ENCODE assay signal across 25 mouse cellular contexts in the genomic region with DNA sequence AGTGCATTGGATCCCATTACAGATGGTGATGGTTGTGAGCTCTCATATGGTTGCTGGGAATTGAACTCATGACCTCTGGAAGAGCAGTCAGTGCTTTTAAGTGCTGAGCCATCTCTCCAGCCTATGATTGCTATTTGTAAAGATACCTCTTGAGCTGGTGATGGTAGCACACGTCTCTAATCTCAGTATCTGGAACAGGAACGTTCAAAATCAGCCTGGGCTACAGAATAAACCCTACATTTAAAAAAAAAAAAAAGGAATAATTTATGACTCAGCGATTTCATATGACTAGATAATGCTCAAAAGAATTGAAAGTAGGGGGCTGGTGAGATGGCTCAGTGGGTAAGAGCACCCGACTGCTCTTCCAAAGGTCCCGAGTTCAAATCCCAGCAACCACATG. TPM values are rescaled to one million over a fixed set of nuclear protein-coding genes. Genes with fewer than 3 reads are reported as not detected.
DNase-seq lines count a peak whose midpoint lies in the region; ATAC-seq and TF ChIP-seq lines count a peak whose summit lies in the region.
"Had no signal": no experiment of that assay in that cellular context is flagged by ENCODE, and none has a peak within 500 bp of the region (broad histone marks: within the 10 kb centered on the region; RNA-seq: fewer than 3 reads in every experiment).

No protein-coding gene starts in this region.

- TF ChIP-seq POLR2A in MEL (IDR thresholded peaks at IDR 0.05; ENCODE audit: control insufficient read depth in 1 of 2, insufficient read depth in 1 of 2, low read depth in 1 of 2, low read length in 2 of 2, poor library complexity in 1 of 2): no peak

- no peak for TF ChIP-seq EP300 in liver, postnatal 0 days (IDR thresholded peaks at IDR 0.05; ENCODE audit: low read depth)
- no peak for TF ChIP-seq EP300 in MEL (IDR thresholded peaks at IDR 0.05; ENCODE audit: low read depth in 1 of 2, low read length in 2 of 2)

- H3K9ac ChIP-seq in liver, postnatal 0 days (replicated peaks): no peak overlapping the region
- H3K9ac ChIP-seq in liver, embryonic 11.5 days (ENCODE audit: low read depth, low read length): no peak overlapping the region
- H3K9ac ChIP-seq in MEL (ENCODE audit: control insufficient read depth, low read depth, low read length, poor library complexity, severe bottlenecking): no peak overlapping the region
- H3K9ac ChIP-seq: forebrain, postnatal 0 days; heart, embryonic 12.5 days; heart, embryonic 15.5 days; hindbrain, embryonic 13.5 days; intestine, embryonic 15.5 days had no signal

- TF ChIP-seq CTCF in liver, postnatal 0 days (IDR thresholded peaks at IDR 0.05; ENCODE audit: low read depth): no peak
- TF ChIP-seq CTCF in MEL (IDR thresholded peaks at IDR 0.05 in 2 of 3, conservative IDR thresholded peaks at IDR 0.05 in 1 of 3; ENCODE audit: control insufficient read depth in 1 of 3, insufficient read depth in 1 of 3, low read depth in 2 of 3, low read length in 3 of 3, poor library complexity in 1 of 3, severe bottlenecking in 1 of 3): no peak

- peaks cover 25% of the 10 kb centered on the region for H3K4me1 ChIP-seq in liver, postnatal 0 days (ENCODE audit: insufficient read depth)
- H3K4me1 ChIP-seq in liver, embryonic 11.5 days (replicated peaks; ENCODE audit: control insufficient read depth, insufficient read depth, low read length): no peaks in the 10 kb centered on the region; the same call in none of the 2 replicates
- peaks cover 21 to 29% of the 10 kb centered on the region in 2 experiments for H3K4me1 ChIP-seq in MEL (ENCODE audit: control insufficient read depth in 1 of 2, insufficient read depth in 2 of 2, low read length in 2 of 2)
- H3K4me1 ChIP-seq: hindbrain, embryonic 13.5 days had no signal

- no peak for DNase-seq in liver, postnatal 0 days
- DNase-seq in liver, embryonic 11.5 days (ENCODE audit: low spot score): no peak
- peak; percentile 69 for DNase-seq in MEL (ENCODE audit: low read depth, low spot score)
- no peak for DNase-seq in lung, postnatal 25 days (ENCODE audit: low spot score)
- DNase-seq in spleen, postnatal 10 days (ENCODE audit: low spot score in 2 of 2): no peak
- DNase-seq: adrenal gland, adult 2 months; adrenal gland, postnatal 14 days; cerebellum, adult 18-20 months; cerebellum, adult 9-10 months; cerebellum, postnatal 14 days; forebrain, postnatal 0 days; gastrocnemius, postnatal 25 days; heart, postnatal 10 days; heart, postnatal 36 days had no signal

- peak overlapping the region; percentile 87; the same call in 1 of the 2 replicates for H3K27ac ChIP-seq in liver, postnatal 0 days (ENCODE audit: low read depth)
- no peak overlapping the region for H3K27ac ChIP-seq in liver, embryonic 11.5 days (ENCODE audit: low read depth, low read length)
- H3K27ac ChIP-seq in MEL (ENCODE audit: control insufficient read depth, low read depth, low read length) (no peak overlapping the region), macrophage (peak overlapping the region; percentile 82)
- H3K27ac ChIP-seq: heart, embryonic 15.5 days; hindbrain, embryonic 10.5 days; hindbrain, embryonic 13.5 days; intestine, embryonic 15.5 days had no signal

- no peak for TF ChIP-seq RAD21 in MEL (IDR thresholded peaks at IDR 0.05; ENCODE audit: low read depth, low read length)

- 75% methylated on average over 5 of the region's 5 CpGs for WGBS in liver, postnatal 0 days (ENCODE audit: insufficient replicate concordance)
- 73% methylated on average over 5 of the region's 5 CpGs for WGBS in liver, embryonic 11.5 days
- 87% methylated on average over 5 of the region's 5 CpGs for WGBS in macrophage (ENCODE audit: missing documents)

- H3K79me2 ChIP-seq in MEL (ENCODE audit: control insufficient read depth, insufficient read depth, low read length, poor library complexity) (no peaks in the 10 kb centered on the region; the same call in 1 of the 2 replicates), macrophage (ENCODE audit: inconsistent target) (no peaks in the 10 kb centered on the region; the same call in 1 of the 2 replicates)

- H3K36me3 ChIP-seq in liver, postnatal 0 days (replicated peaks; ENCODE audit: insufficient read depth, low read length): no peaks in the 10 kb centered on the region
- H3K36me3 ChIP-seq in liver, embryonic 11.5 days (ENCODE audit: control insufficient read depth, insufficient read depth, low read length): no peaks in the 10 kb centered on the region
- H3K36me3 ChIP-seq in MEL (ENCODE audit: control insufficient read depth in 1 of 2, insufficient read depth in 2 of 2, low read length in 2 of 2) (peaks cover 0 to 36% of the 10 kb centered on the region in 2 experiments; a peak in 2 of 4 replicates), macrophage (ENCODE audit: inconsistent target) (no peaks in the 10 kb centered on the region)
- H3K36me3 ChIP-seq: G1E; heart, embryonic 12.5 days; heart, embryonic 15.5 days; hindbrain, embryonic 10.5 days; hindbrain, embryonic 13.5 days; intestine, embryonic 15.5 days had no signal

- no peaks in the 10 kb centered on the region for H3K9me3 ChIP-seq in liver, postnatal 0 days (ENCODE audit: low read length)
- no peaks in the 10 kb centered on the region for H3K9me3 ChIP-seq in liver, embryonic 11.5 days (ENCODE audit: control insufficient read depth, low read length)
- H3K9me3 ChIP-seq in MEL (replicated peaks; ENCODE audit: insufficient read depth, low read length): no peaks in the 10 kb centered on the region
- H3K9me3 ChIP-seq: G1E; heart, embryonic 12.5 days; heart, embryonic 15.5 days; hindbrain, embryonic 10.5 days; hindbrain, embryonic 13.5 days; intestine, embryonic 15.5 days had no signal

- no peak overlapping the region for H3K4me3 ChIP-seq in liver, postnatal 0 days (ENCODE audit: low read depth, low read length)
- no peak overlapping the region for H3K4me3 ChIP-seq in liver, embryonic 11.5 days (ENCODE audit: low read depth, low read length)
- H3K4me3 ChIP-seq in MEL (ENCODE audit: control insufficient read depth in 1 of 2, insufficient read depth in 1 of 2, low read depth in 2 of 2, low read length in 2 of 2) (no peak overlapping the region), macrophage (ENCODE audit: inconsistent target) (no peak overlapping the region)
- H3K4me3 ChIP-seq: heart, embryonic 12.5 days; heart, embryonic 15.5 days; hindbrain, embryonic 10.5 days; hindbrain, embryonic 13.5 days; intestine, embryonic 15.5 days had no signal

- H3K27me3 ChIP-seq in liver, postnatal 0 days (ENCODE audit: insufficient read depth, low read length): no peaks in the 10 kb centered on the region
- H3K27me3 ChIP-seq in liver, embryonic 11.5 days (replicated peaks; ENCODE audit: control insufficient read depth, insufficient read depth, low read length): no peaks in the 10 kb centered on the region
- no peaks in the 10 kb centered on the region for H3K27me3 ChIP-seq in MEL (ENCODE audit: control insufficient read depth in 1 of 2, insufficient read depth in 2 of 2, low read length in 2 of 2)
- H3K27me3 ChIP-seq: heart, embryonic 12.5 days; heart, embryonic 15.5 days; hindbrain, embryonic 13.5 days; intestine, embryonic 15.5 days had no signal

- ATAC-seq in liver, postnatal 0 days: no peak
- ATAC-seq in liver, embryonic 11.5 days (replicated peaks; ENCODE audit: low FRiP score): no peak
- ATAC-seq: CD4-positive, CD25-positive, alpha-beta regulatory T cell, adult 4 months; forebrain, embryonic 14.5 days; forebrain, postnatal 0 days; hindbrain, embryonic 16.5 days; intestine, embryonic 15.5 days had no signal

- H3K4me2 ChIP-seq in liver, postnatal 0 days (ENCODE audit: low read depth, low read length): no peak overlapping the region
- no peak overlapping the region for H3K4me2 ChIP-seq in liver, embryonic 11.5 days
- H3K4me2 ChIP-seq: heart, embryonic 12.5 days; heart, embryonic 15.5 days; hindbrain, embryonic 13.5 days; intestine, embryonic 15.5 days had no signal

RNA-seq across cellular contexts. Expression of gene Themis2, which starts 7.0 kb away (rescaled TPM):
- 3.1 and 3.5 TPM in 2 replicates for polyA plus RNA-seq in liver, postnatal 0 days (2015; fragmentation: Nextera tagmentation; extraction: Ambion mirVana)
- 2.7 and 3.3 TPM in 2 replicates for polyA plus RNA-seq in liver, embryonic 11.5 days (2014; fragmentation: Nextera tagmentation; extraction: Ambion mirVana)
- total RNA-seq in MEL (2012; rRNA removed): 1.0 and 1.1 TPM in 2 replicates
- polyA plus RNA-seq in MEL (2012; ENCODE audit: insufficient read depth in 1 of 2, insufficient read length in 2 of 2, low read depth in 1 of 2, low replicate concordance in 2 of 2, missing spikeins in 1 of 2) (1 to 10 TPM in 1 of 2 experiments, not detected in 1; 2.6 TPM), macrophage (2018) (131 to 255 TPM (median 207 TPM) in 3 replicates)
- 100 to 1,000 TPM in 19 of 26 experiments, 10 to 100 TPM in 7; 17.5 to 808 (median 224) TPM for total RNA-seq in macrophage (2018; cell fraction: chromatin; rRNA removed)
- 100 to 1,000 TPM in 24 of 26 experiments, 10 to 100 TPM in 2; 70.8 to 956 (median 317) TPM for total RNA-seq in macrophage (2018; cell fraction: cytosol; rRNA removed)
- 1,000 to 10,000 TPM in 5 of 26 experiments, 100 to 1,000 TPM in 17, 10 to 100 TPM in 4; 58.3 to 1,365 (median 493) TPM for total RNA-seq in macrophage (2018; cell fraction: nucleus; rRNA removed)
- polyA plus RNA-seq: C2C12 had no signal

RNA-seq across cellular contexts. Expression of gene Rpa2, which starts 35.1 kb away (rescaled TPM):
- 38.6 and 43.0 TPM in 2 replicates for polyA plus RNA-seq in liver, postnatal 0 days (2015; fragmentation: Nextera tagmentation; extraction: Ambion mirVana)
- polyA plus RNA-seq in liver, embryonic 11.5 days (2014; fragmentation: Nextera tagmentation; extraction: Ambion mirVana): 156 and 165 TPM in 2 replicates
- total RNA-seq in MEL (2012; rRNA removed): 102 and 119 TPM in 2 replicates
- polyA plus RNA-seq in MEL (2012; ENCODE audit: insufficient read depth in 1 of 2, insufficient read length in 2 of 2, low read depth in 1 of 2, low replicate concordance in 2 of 2, missing spikeins in 1 of 2) (100 to 1,000 TPM in 1 of 2 experiments, not detected in 1; 103 TPM), macrophage (2018) (6.0 to 44.1 TPM (median 7.6 TPM) in 3 replicates)
- total RNA-seq in macrophage (2018; cell fraction: chromatin; rRNA removed): 10 to 100 TPM in 6 of 26 experiments, 1 to 10 TPM in 17, under 1 TPM in 1, not detected in 2; 0.62 to 21.0 (median 7.1) TPM
- total RNA-seq in macrophage (2018; cell fraction: cytosol; rRNA removed): 1 to 10 TPM; 3.1 to 8.9 (median 6.4) TPM
- 10 to 100 TPM in 2 of 26 experiments, 1 to 10 TPM in 24; 1.1 to 34.1 (median 5.0) TPM for total RNA-seq in macrophage (2018; cell fraction: nucleus; rRNA removed)

RNA-seq across cellular contexts. Expression of gene Ppp1r8, which starts 39.8 kb away (rescaled TPM):
- 11.1 and 11.9 TPM in 2 replicates for polyA plus RNA-seq in liver, postnatal 0 days (2015; fragmentation: Nextera tagmentation; extraction: Ambion mirVana)
- polyA plus RNA-seq in liver, embryonic 11.5 days (2014; fragmentation: Nextera tagmentation; extraction: Ambion mirVana): 44.0 and 50.5 TPM in 2 replicates
- 83.6 and 84.7 TPM in 2 replicates for total RNA-seq in MEL (2012; rRNA removed)
- 100 to 1,000 TPM in 1 of 2 experiments, not detected in 1; 103 TPM for polyA plus RNA-seq in MEL (2012; ENCODE audit: insufficient read depth in 1 of 2, insufficient read length in 2 of 2, low read depth in 1 of 2, low replicate concordance in 2 of 2, missing spikeins in 1 of 2)
- 10 to 100 TPM in 22 of 26 experiments, 1 to 10 TPM in 4; 8.5 to 28.9 (median 17.0) TPM for total RNA-seq in macrophage (2018; cell fraction: chromatin; rRNA removed)
- 10 to 100 TPM in 24 of 26 experiments, 1 to 10 TPM in 2; 9.1 to 26.5 (median 19.4) TPM for total RNA-seq in macrophage (2018; cell fraction: cytosol; rRNA removed)
- total RNA-seq in macrophage (2018; cell fraction: nucleus; rRNA removed): 10 to 100 TPM in 21 of 26 experiments, 1 to 10 TPM in 5; 8.0 to 30.6 (median 14.2) TPM
- polyA plus RNA-seq in macrophage (2018): 19.7 to 37.4 TPM (median 26.3 TPM) in 3 replicates

RNA-seq across cellular contexts. Expression of gene Smpdl3b, which starts 46.2 kb away (rescaled TPM):
- polyA plus RNA-seq in liver, postnatal 0 days (2015; fragmentation: Nextera tagmentation; extraction: Ambion mirVana): 0.31 and 0.34 TPM in 2 replicates
- 2.9 and 3.2 TPM in 2 replicates for polyA plus RNA-seq in liver, embryonic 11.5 days (2014; fragmentation: Nextera tagmentation; extraction: Ambion mirVana)
- 0.20 and 0.69 TPM in 2 replicates for total RNA-seq in MEL (2012; rRNA removed)
- polyA plus RNA-seq in MEL (2012; ENCODE audit: insufficient read depth in 1 of 2, insufficient read length in 2 of 2, low read depth in 1 of 2, low replicate concordance in 2 of 2, missing spikeins in 1 of 2): under 1 TPM in 1 of 2 experiments, not detected in 1; 0.28 TPM
- 1 to 10 TPM in 11 of 26 experiments, under 1 TPM in 8, not detected in 7; 0.38 to 3.7 (median 1.2) TPM for total RNA-seq in macrophage (2018; cell fraction: chromatin; rRNA removed)
- total RNA-seq in macrophage (2018; cell fraction: cytosol; rRNA removed): 1 to 10 TPM in 20 of 26 experiments, under 1 TPM in 6; 0.51 to 7.5 (median 2.2) TPM
- 10 to 100 TPM in 8 of 26 experiments, 1 to 10 TPM in 14, under 1 TPM in 4; 0.85 to 22.2 (median 5.7) TPM for total RNA-seq in macrophage (2018; cell fraction: nucleus; rRNA removed)
- polyA plus RNA-seq in macrophage (2018): 1.0 to 8.5 TPM (median 1.9 TPM) in 3 replicates

Comparison
In these comparisons a context has a peak if more than half of its experiments do, and no peak if none do; other contexts are left out.
1. H3K27ac ChIP-seq: peak in liver, postnatal 0 days (single experiment) and macrophage (single experiment); none in liver, embryonic 11.5 days (single experiment) and MEL (single experiment).
2. RNA of gene Themis2, which starts 7.0 kb away (polyA plus RNA-seq): 131 to 255 TPM in macrophage; 3.1 to 3.5 TPM in liver, postnatal 0 days, 2.7 to 3.3 TPM in liver, embryonic 11.5 days and 2.6 TPM in MEL; every median in the first group is over 10 times any median in the second.